Mouse (Mus musculus) E14TG2a.4 (cell line): ENCODE measurements around the gene Hmgn1.

Experiments
- CTCF ChIP-seq: conservative IDR thresholded peaks from 2 replicates; pipeline ENCODE4 v1.5.1; 2014; ENCODE audit warnings: low read length
- NANOG ChIP-seq: IDR thresholded peaks from 2 replicates; pipeline ENCODE4 v1.6.1; 2014; ENCODE audit warnings: borderline replicate concordance, low read length, mixed read lengths
- POU5F1 ChIP-seq: IDR thresholded peaks from 2 replicates; pipeline ENCODE4 v1.6.1; 2014; ENCODE audit warnings: low read length, borderline replicate concordance

DNA sequence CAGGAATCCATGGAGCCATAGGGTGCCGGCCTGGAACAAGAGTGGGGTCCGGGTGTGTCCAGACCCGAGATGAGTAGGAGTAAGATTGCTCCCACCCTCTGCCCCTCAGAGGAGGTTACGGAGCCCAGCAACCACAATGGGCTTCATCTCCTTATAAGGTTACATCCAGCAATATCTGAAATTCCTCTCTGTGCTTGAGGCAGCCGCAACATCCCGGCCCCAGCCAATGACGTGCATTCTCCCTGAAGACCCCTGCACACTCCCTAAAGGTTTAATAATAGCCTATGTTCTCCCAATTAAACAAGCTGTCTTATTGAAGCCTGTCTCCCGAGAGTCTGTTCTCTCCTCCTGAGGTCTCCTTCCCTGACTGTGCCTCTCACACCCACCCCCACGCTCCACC, 21.8 kb upstream of the Hmgn1 start:
- TF ChIP-seq CTCF (no peak), POU5F1 (no peak), NANOG (no peak)
